Mouse (Mus musculus): ENCODE results near the gene Ubac1. TPM values are rescaled to one million over a fixed set of nuclear protein-coding genes. Genes with fewer than 3 reads are reported as not detected.
A peak's percentile ranks its signal among the peaks of the same experiment; 100 is the strongest.

Ubac1 gene
- polyA plus RNA-seq (2015; fragmentation: Nextera tagmentation; extraction: Ambion mirVana): 87.6 and 105 TPM in 2 replicates

DNA sequence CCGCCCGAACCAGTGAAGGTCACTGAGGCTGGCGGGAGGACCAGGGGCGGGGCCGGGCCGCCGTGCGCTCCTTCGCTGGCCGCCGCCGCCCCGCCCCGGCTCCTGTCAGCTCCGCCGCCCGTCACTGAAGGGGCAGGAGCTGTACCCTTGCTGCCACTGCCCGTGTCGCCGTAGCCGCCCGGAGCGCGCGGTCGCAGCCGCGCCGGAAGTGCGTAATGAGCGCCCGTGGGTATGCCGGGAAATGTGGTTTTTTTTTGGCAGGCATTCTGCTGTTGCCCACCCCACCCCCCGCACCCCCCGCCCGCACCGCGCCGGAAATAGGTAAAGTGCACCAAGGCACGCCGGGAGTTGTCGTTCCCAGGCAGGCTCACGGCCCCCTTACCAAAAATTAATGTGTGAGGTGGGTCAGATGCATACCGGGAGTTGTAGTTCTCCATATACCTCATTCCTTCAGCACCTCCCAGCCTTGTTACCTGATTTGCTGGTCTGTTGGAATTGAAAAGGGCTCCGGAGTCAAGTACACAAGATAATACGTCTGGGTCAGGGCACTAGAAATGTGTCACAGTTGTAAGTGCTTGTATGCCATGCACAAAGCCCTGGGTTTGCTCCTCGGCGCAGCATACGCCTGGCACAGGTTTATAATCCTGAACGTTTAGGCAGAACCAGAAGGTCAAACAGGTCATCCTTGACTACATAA is at the start of gene Ubac1:
Gene Ubac1, minus strand, starts transcription at position 187 of the 697 bp plus-strand sequence.
- ATAC-seq (ENCODE audit: insufficient read depth, low FRiP score, low read depth): peak; percentile 93
- Histone ChIP-seq H3K9ac (peak within 1 kb of the TSS; percentile 85), H3K36me3 (no peaks in the 10 kb centered on the region; the same call in 1 of the 2 replicates), H3K27me3 (replicated peaks) (no peaks in the 10 kb centered on the region), H3K27ac (peak within 1 kb of the TSS; percentile 91), H3K4me3 (replicated peaks) (peak within 1 kb of the TSS; percentile 75), H3K4me1 (peaks cover 13% of the 10 kb centered on the region), H3K4me2 (peak within 1 kb of the TSS; percentile 86), H3K9me3 (no peaks in the 10 kb centered on the region)
- WGBS: 10% methylated on average over 32 of the region's 50 CpGs

DNA sequence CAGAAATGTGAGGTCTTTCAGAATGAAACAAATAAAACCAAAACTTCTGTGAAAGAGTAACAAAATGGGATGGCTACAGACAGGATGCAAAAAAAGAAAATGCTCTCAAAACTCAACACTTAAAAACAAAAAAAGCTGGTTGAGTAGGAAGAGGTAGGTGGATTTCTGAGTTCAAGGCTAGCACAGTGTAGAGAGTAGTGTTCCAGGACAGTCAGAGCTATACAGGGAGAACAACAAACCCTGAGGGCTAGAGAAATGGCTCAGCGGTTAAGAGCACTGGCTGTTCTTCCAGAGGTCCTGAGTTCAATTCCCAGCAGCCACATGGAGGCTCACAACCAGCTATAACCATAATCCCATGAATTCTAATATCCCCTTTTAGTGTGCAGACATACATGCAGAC is 47.0 kb upstream of the Ubac1 start:
- H3K27ac ChIP-seq: no peak overlapping the region
- WGBS: 95% methylated on average over 1 of the region's 1 CpGs
- H3K9me3 ChIP-seq: no peaks in the 10 kb centered on the region
- no peak overlapping the region for H3K4me3 ChIP-seq (replicated peaks)
- H3K4me1 ChIP-seq: no peaks in the 10 kb centered on the region
- no peak overlapping the region for H3K9ac ChIP-seq
- no peaks in the 10 kb centered on the region for H3K36me3 ChIP-seq
- no peaks in the 10 kb centered on the region for H3K27me3 ChIP-seq (replicated peaks)
- no peak overlapping the region for H3K4me2 ChIP-seq
- ATAC-seq (ENCODE audit: insufficient read depth, low FRiP score, low read depth): no peak

DNA sequence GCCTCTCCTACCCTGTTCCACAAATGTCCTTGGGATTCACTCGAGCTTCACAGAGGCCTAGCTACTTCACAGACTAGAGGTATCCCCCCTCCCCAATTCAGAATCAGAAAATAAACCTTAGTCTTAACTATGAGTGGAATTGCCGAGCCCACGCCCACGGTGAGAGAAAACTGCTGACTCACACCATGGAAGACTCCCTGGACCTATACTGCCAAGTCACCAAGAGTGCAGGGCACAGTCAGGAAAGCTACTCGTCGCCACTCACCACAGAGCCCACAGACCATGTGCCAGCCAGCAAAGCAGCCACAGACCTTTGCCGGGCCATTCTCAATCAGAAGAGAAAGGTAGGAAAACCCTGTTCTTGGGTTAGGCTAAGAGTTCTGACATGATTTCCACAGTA is 46.6 kb upstream of the Ubac1 start:
- H3K4me2 ChIP-seq: no peak overlapping the region
- H3K27ac ChIP-seq: no peak overlapping the region
- H3K36me3 ChIP-seq: no peaks in the 10 kb centered on the region
- no peak overlapping the region for H3K9ac ChIP-seq
- no peak overlapping the region for H3K4me3 ChIP-seq (replicated peaks)
- WGBS: 69% methylated on average over 7 of the region's 7 CpGs
- no peaks in the 10 kb centered on the region for H3K9me3 ChIP-seq
- H3K4me1 ChIP-seq: no peaks in the 10 kb centered on the region
- H3K27me3 ChIP-seq (replicated peaks): no peaks in the 10 kb centered on the region
- ATAC-seq (ENCODE audit: insufficient read depth, low FRiP score, low read depth): no peak

DNA sequence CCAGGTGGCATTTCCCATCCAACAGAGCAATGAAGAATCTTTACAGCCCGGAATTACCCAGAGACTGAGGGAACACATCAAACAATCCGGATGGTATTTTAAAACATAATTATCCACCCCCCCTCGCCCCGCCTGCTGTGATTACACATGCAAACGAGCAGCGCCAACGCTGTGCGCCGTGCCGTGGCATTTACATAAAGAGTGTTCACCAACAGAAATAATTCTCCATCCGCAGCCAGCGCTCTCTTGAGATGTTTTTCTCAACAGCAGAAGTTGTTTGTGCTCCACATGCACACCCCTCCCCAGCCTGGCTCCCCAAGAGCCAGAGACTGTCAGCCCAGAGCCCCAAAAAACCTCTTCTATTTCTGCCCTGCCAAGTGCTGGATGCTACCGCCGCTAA is 45.0 kb upstream of the Ubac1 start:
- Histone ChIP-seq H3K9ac (no peak overlapping the region), H3K27ac (no peak overlapping the region), H3K4me1 (no peaks in the 10 kb centered on the region), H3K4me3 (replicated peaks) (no peak overlapping the region), H3K4me2 (no peak overlapping the region), H3K36me3 (no peaks in the 10 kb centered on the region), H3K27me3 (replicated peaks) (no peaks in the 10 kb centered on the region), H3K9me3 (no peaks in the 10 kb centered on the region)
- ATAC-seq (ENCODE audit: insufficient read depth, low FRiP score, low read depth): no peak
- 84% methylated on average over 14 of the region's 14 CpGs for WGBS

DNA sequence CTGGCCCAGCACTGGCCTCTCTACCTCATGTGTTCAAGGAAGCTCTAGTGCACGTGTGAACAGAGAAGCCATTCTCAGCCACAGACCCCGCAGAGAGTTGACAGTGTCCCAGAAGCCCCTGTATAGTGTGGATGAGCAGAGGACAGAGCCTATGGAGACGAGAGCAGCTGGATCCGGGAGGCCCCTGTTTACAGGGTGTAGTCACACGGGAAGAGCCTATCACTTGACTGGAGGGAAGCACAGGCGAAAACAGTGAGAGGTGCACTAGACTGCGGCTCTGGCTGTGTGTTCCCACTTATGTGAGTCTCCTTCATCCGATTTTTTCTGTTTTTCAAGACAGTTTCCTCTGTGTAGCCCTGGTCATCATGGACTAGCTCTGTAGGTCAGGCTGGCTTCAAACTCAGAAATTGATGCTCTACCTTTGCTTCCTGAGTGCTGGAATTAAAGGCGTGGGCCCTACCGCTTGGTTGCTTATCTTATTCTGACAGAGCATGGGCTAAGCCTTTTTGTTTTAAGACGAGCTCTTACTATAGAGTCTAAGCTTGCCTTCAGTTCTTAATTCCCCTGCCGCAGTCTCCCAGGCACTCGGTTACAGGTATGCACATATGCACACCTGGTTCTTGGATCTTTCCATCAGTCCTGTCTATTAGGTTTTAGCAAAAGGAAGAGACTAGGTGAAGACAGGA is 41.3 kb upstream of the Ubac1 start:
- no peak overlapping the region for H3K27ac ChIP-seq
- WGBS: 68% methylated on average over 13 of the region's 13 CpGs
- no peak overlapping the region for H3K4me2 ChIP-seq
- H3K4me3 ChIP-seq (replicated peaks): no peak overlapping the region
- no peak overlapping the region for H3K9ac ChIP-seq
- H3K27me3 ChIP-seq (replicated peaks): no peaks in the 10 kb centered on the region
- ATAC-seq (ENCODE audit: insufficient read depth, low FRiP score, low read depth): no peak; the same call in 1 of the 2 replicates
- H3K36me3 ChIP-seq: no peaks in the 10 kb centered on the region
- no peaks in the 10 kb centered on the region for H3K9me3 ChIP-seq
- no peaks in the 10 kb centered on the region for H3K4me1 ChIP-seq

DNA sequence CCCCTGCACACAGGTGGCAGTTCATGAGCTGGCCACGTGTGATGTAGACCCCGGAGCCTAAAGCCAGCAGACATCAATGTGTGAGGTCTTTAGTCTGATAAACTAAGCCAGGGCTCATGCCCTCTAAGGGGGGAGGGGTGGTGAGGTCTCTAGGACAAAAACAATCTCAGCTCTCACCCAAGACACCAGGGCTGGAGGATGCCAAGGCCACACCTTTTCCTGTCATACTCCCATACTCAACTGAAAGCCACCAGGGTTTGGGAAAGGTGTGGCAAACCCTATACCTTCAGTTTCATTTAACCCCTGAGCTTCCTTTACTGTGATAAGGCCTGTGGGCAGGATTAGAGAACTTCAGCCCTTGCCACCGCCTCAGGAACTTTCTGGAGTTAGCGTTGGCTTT is 40.7 kb upstream of the Ubac1 start:
- Histone ChIP-seq H3K4me3 (replicated peaks) (no peak overlapping the region), H3K36me3 (no peaks in the 10 kb centered on the region), H3K9ac (no peak overlapping the region), H3K4me2 (no peak overlapping the region), H3K9me3 (no peaks in the 10 kb centered on the region), H3K4me1 (no peaks in the 10 kb centered on the region), H3K27ac (no peak overlapping the region), H3K27me3 (replicated peaks) (no peaks in the 10 kb centered on the region)
- WGBS: 53% methylated on average over 4 of the region's 4 CpGs
- no peak for ATAC-seq (ENCODE audit: insufficient read depth, low FRiP score, low read depth)

DNA sequence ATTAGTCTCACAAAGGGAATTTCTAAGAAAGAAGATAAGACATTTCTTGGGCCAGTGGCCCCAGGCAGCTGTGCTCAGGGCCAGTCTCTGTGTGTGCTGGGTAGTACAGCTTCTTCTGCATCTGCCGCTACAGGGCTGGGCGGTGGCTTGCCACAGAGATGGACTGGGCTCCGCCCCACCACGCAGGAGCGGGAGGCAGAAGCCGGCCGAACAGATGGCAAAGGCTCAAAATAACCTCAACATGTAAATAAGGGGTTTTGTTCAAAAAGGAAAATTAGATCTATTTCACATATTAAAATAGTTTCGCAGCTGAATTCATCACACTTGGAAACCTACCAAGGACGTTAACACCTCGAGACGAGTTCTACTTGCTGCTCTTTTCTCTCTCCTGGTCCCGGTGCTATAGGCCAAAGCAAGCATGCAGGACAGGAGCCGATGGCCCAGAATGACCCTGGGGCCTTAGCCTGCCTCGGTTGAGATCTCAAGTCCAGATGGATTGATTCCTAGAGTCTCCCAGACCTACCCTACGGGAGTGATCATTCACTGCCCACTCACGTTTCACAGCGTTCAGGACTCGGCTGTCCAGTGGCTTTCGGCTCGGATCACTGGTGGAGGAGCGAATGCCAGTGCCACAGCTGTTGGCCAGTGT is 39.6 kb upstream of the Ubac1 start:
- Histone ChIP-seq H3K4me1 (no peaks in the 10 kb centered on the region), H3K9me3 (no peaks in the 10 kb centered on the region), H3K27me3 (replicated peaks) (no peaks in the 10 kb centered on the region), H3K4me3 (replicated peaks) (no peak overlapping the region), H3K9ac (no peak overlapping the region), H3K4me2 (no peak overlapping the region), H3K27ac (no peak overlapping the region), H3K36me3 (no peaks in the 10 kb centered on the region)
- no peak for ATAC-seq (ENCODE audit: insufficient read depth, low FRiP score, low read depth)
- 66% methylated on average over 21 of the region's 21 CpGs for WGBS

DNA sequence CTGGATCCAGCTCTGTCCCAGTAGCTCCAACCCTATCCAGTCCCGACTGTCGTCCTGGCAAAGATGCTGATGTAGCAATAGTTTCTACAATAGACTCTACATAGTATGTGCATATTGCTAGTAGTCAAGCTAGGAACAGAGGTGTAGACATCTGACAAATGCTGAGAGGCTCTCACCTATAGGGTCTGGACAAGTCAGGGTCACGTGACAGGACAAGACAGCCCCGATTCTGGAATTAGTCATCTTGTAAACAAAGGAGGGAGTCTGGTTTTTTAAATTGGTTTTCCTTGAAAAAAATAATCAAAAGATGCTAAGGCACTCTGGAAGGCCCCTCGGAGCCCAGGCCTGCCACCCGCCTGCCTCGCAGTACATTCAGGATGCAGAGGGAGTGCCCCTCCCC is 35.5 kb upstream of the Ubac1 start:
- no peak for ATAC-seq (ENCODE audit: insufficient read depth, low FRiP score, low read depth)
- no peak overlapping the region for H3K4me3 ChIP-seq (replicated peaks)
- no peaks in the 10 kb centered on the region for H3K36me3 ChIP-seq
- H3K9ac ChIP-seq: no peak overlapping the region
- no peaks in the 10 kb centered on the region for H3K9me3 ChIP-seq
- no peak overlapping the region for H3K27ac ChIP-seq
- H3K27me3 ChIP-seq (replicated peaks): no peaks in the 10 kb centered on the region
- peaks cover 12% of the 10 kb centered on the region for H3K4me1 ChIP-seq
- WGBS: 60% methylated on average over 7 of the region's 7 CpGs
- no peak overlapping the region for H3K4me2 ChIP-seq

DNA sequence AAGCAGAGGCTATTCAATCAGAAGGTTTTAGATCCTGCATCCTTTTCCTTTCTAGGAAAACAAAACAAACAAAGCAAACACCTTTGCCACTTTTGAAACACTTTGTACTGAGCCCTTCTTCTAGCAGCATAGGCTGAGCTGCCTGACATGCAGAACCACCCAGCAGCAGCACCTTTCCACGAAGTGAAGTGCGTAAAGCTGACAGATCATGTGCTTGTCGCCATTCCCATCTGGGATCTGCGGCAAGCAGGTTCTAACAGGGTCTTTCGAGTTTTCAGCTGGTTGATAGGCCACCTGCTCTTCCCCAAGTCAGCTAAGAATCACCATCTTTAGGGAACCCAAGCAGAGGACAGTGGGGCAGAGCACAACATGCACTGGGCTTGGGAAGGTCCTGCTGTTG is 34.7 kb upstream of the Ubac1 start:
- peak overlapping the region; percentile 16; the same call in 1 of the 2 replicates for H3K27ac ChIP-seq
- H3K4me2 ChIP-seq: no peak overlapping the region
- H3K27me3 ChIP-seq (replicated peaks): no peaks in the 10 kb centered on the region
- H3K9me3 ChIP-seq: no peaks in the 10 kb centered on the region
- WGBS: 47% methylated on average over 5 of the region's 5 CpGs
- no peaks in the 10 kb centered on the region for H3K36me3 ChIP-seq
- H3K9ac ChIP-seq: no peak overlapping the region
- ATAC-seq (ENCODE audit: insufficient read depth, low FRiP score, low read depth): no peak
- H3K4me1 ChIP-seq: peaks cover 12% of the 10 kb centered on the region
- H3K4me3 ChIP-seq (replicated peaks): no peak overlapping the region

DNA sequence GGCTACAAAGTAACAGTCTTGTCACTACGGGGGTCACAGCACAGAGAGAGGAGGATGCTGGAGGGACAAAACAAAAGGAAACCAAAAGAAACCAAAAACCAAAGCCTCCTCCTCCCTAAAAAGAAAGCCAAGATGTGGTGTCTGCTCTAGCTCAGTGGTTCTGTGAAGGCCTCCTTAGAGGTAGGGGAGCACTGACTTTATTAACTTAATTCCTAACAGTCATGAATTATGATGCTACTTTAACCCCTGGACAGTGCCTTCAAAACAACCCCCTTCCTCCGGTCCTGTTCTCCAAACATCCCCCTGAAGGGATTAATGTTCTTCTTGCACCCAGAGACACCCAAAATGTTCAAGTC is 34.2 kb upstream of the Ubac1 start:
- Histone ChIP-seq H3K4me3 (replicated peaks) (no peak overlapping the region), H3K4me1 (peaks cover 12% of the 10 kb centered on the region), H3K27me3 (replicated peaks) (no peaks in the 10 kb centered on the region), H3K4me2 (no peak overlapping the region), H3K9me3 (no peaks in the 10 kb centered on the region), H3K9ac (no peak overlapping the region), H3K36me3 (no peaks in the 10 kb centered on the region), H3K27ac (peak overlapping the region; percentile 31; the same call in 1 of the 2 replicates)
- WGBS: 38% methylated on average over 2 of the region's 2 CpGs
- no peak for ATAC-seq (ENCODE audit: insufficient read depth, low FRiP score, low read depth)

DNA sequence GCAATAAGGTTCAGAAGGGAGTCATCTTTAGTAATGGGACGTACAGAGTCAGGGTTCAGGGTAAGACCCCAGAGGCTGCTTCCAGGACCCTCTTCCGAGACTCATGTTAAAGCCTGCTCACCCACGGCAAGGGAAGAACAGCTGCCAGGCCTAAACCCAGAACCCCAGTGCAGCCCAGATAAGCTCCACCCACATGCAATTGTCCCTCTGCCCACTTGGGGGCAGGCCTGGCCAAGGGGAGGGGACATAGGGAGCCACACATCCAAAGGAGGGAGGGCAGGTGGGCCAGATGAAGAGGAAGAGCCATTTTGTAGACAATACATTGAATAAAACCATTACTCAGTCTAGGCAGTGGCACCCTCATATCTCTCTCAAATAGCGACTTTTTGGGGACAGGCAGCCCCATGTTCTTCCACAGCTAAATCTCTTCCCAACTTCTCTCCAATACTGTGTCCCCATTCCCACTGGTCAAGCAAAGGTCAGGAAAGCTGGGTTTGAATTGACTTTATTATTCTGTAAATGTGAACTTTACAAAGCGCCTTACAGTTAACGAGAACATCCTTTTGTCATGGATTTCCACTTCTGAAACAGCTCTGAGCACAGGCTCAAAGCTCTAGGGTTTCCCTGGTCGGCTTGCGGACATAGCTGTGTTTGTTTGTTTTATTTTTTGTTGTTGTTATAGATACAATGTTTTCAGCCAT is 33.6 kb upstream of the Ubac1 start:
- Histone ChIP-seq H3K4me2 (no peak overlapping the region), H3K27ac (peak overlapping the region; percentile 31; the same call in 1 of the 2 replicates), H3K4me3 (replicated peaks) (no peak overlapping the region), H3K27me3 (replicated peaks) (no peaks in the 10 kb centered on the region), H3K9ac (no peak overlapping the region), H3K4me1 (peaks cover 12% of the 10 kb centered on the region), H3K36me3 (no peaks in the 10 kb centered on the region), H3K9me3 (no peaks in the 10 kb centered on the region)
- ATAC-seq (ENCODE audit: insufficient read depth, low FRiP score, low read depth): 0 out of 2 replicates have a peak, but pooled peaks have one; percentile 62
- WGBS: 38% methylated on average over 8 of the region's 8 CpGs

All from stomach, embryonic 15.5 days (tissue).